Mouse (Mus musculus): ENCODE results near the gene Dtd1.

The Dtd1 gene

DNA sequence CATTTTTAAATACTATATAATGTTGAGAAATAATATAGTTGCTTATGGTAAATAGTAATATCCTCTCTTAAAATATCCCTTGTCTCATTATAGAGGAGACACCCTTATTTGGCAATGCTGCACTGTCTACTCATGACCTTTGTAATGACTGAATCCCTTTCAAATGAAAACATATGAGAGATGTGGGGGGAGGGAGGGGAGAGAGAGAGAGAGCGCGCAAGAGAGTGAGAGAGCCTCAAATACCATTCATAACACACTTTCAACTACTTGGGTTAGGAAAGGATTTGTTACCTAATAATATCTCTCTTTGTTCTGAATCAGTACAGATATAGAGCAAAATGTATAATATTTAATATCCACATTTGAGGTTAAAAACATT is 169.4 kb downstream of the Dtd1 start:
- no peak for DNase-seq (ENCODE audit: low read depth)

DNA sequence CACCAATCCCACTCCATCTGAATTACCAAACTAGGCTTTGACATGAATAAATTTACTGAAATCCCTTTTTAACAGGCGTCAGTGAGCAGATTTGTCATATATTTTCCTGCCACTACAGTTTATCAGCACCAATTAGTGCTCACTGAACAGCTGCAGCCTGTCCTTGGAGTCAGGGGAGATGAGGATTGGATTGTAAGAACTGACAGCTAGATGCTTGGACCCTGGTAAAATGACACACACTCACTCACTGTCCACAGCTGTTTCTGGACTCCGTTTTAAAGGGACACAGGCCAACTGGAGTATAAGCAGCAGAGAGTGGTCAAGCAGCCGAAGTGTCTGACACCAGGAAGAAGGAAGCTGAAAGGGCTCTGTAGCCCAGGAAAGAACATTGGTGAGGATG is 169.9 kb downstream of the Dtd1 start:
- no peak for DNase-seq (ENCODE audit: low read depth)

DNA sequence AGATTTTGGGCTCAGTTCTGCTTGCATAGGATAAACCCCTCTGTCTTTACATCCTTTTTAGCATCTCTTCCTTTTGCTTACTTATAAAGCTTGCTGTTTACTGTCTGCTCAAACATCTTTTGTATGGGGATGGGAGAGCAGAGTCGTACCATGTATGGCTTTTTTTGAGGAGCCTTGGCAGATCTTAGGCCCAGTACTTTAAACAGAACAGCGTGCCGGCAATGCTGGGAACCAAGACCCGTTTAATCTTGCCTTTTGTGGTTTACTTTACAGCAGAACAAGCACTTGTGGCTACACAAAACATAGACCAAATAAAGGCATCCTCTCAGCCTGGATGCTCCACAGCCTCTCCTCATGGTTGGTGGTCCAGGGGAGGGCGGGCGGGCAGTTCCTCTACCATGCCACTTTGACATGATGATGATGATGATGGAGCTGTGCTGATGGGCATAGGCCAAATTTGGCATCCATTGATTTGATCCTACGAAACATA is 170.8 kb downstream of the Dtd1 start:
- DNase-seq (ENCODE audit: low read depth), result no peak

DNA sequence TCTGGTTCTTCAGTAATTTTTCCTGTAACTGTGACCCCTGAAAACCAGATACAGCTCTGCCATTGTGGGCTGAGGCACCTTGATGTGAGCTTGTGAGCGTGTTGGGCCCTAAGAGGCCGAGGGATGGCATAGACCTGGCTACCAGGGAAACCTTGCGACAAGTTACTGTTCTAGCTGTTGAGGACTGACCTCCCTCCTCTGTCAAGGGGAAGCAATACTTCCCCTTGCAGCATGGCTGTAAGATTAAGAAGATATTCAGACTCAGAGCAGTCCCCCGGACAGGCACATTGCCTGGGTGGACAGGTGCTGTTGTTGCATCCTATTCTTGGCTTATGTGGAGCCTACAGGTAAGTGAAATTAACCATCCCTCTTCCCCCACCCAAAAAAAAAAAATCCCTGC is 172.1 kb downstream of the Dtd1 start:
- no peak for DNase-seq (ENCODE audit: low read depth)

DNA sequence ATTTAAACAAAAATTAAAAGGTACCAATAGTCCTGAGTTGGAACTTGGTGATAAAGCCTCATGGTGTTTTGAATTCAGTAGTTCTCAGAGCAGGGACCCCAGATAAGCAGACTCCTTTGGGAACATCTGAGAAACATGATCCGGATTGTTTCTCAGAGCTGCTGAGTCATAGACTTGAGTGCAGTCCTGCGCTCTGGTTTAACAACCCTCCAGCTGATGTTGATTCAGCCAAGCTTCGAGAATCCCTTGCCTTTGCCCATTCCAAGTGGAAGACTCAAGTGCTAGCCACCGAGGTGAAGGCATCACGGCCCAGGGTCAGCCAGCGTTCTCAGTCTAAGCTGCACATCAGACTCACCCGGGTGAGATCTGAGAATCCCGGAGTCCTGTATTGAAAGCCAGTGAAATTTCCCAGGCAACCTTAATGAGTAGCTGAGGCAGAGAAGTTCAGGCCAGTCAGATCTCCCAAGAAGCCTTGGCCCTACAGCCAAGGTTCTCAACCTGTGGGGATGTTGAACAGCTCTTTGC is 175.0 kb downstream of the Dtd1 start:
- peak; percentile 22 for DNase-seq (ENCODE audit: low read depth)

DNA sequence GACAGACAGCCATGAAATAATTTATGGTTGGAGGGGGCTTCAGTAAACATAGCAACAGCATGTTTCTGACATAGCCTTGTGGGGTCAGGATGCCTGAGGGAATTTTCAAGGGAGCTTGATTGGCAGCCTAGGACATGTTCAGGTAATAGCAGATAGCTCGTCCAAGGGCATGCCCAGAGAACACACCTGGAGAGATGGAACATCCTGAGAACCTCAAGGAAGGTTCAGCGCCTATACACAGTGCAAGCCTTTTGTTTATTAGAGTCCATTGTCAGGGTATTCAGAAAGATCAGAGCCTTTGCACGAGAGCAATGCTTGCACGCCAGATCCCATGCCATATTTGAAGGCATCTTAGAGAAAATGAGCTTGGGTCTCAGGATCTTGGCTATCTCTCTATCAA is 175.9 kb downstream of the Dtd1 start:
- DNase-seq (ENCODE audit: low read depth), result no peak

DNA sequence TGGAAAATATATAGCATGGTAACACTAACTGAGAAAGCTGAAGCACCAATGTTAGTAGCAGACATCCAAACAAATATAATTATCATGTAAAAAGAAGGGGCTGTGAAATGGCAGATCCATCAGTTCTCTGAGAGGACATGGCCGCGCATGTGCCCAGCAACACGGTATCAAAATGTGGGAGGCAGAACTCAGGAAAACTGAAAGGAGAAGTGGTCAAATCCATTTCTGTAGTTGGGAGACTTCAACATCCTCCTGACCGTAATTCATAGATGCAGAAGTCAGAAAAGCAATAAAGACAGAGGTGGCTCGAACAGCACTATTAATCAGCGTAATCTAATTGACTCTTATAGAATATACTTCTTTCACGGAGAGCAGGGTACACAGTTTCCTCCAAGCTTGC is 179.6 kb downstream of the Dtd1 start:
- no peak for DNase-seq (ENCODE audit: low read depth)

DNA sequence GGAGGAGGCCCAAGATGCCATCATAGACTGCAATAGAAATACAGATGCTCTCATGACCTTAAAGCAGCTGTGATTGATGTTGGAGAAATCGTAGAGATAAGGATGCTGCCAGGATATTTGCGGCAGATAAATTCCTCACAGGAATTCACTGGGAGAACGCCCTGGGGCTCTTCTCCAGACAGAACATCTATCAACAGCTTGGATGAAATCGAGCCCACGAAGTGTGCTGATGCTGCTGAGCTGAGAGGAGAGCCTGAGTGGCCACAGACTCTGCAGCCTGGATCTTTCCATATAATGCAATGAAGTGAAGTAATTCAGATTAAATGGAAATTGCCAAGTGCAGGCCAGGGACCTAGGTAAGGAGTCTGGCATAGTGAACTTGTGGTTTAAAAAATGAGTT is 181.0 kb downstream of the Dtd1 start:
- peak; percentile 27 for DNase-seq (ENCODE audit: low read depth)

DNA sequence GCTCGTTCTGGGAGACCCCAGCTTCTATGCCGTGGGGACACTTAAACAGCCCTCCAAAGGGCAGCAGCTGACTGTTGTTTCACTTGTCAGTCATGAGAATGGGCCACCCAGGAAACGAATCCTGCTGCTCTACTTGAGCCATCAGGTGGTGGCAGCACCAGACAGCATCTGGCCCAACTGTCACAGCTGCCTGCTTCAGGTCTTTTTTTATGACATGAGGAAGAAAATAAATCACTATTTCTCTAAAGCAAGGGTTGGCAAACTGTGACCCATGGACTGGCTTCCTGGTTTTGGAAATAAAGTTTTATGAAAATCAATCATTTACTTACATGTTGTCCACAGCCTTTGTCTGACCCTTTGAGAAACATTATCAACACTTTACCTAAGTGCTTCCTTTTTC is 182.2 kb downstream of the Dtd1 start:
- DNase-seq (ENCODE audit: low read depth), result no peak

DNA sequence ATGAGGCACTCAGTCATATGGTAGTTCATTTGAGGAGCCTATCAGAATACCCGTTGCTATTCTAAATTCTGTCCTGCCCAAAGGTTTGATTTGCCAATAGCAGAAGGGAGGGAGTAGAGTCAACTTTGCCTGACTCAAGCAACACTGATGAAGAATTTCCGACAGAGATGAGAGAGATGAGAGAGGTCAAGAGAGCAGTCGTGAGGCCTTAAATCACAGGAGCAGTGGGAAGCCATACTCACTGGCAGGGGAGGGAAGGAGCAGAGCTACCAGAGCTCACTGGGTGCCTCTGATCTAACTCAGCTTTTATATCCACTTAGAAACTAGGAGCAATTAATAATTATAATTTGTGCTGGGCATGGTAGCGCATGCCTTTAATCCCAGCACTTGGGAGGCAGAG is 182.8 kb downstream of the Dtd1 start:
- DNase-seq (ENCODE audit: low read depth), result no peak

DNA sequence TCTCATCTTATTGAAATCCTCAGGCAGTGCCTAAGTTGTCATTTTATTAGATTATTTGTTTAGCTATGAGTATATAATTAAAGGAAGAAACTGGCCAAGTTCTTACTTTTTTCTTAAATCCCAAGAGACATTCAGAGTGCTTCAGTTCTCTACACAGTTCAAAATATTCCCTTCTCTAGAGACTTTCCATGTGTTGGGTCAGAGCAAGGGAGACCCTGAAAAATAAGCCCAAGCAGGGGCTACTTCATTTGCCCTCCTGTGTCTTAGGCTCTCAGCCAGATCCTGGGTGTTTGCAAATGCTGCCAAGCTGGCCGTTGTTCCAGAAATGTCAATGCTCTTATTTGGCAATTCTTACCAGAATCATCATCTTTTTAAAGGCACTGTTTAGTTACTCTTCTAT is 183.5 kb downstream of the Dtd1 start:
- no peak for DNase-seq (ENCODE audit: low read depth)

DNA sequence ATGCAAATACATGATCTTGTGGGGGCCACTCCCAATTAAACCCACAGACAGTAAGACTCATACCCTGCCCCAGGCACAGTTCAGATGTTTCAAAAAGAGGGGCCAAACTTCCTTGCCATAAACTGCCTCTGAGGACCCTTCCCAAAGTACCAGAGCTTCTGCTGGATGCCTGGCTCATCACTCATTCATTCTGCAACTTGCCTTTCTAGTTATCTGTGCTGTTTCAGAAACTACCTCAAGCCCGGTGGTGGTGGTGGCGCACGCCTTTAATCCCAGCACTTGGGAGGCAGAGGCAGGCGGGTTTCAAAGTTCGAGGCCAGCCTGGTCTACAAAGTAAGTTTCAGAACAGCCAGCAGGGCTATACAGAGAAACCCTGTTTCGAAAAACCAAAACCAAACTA is 184.1 kb downstream of the Dtd1 start:
- DNase-seq (ENCODE audit: low read depth), result no peak

DNA sequence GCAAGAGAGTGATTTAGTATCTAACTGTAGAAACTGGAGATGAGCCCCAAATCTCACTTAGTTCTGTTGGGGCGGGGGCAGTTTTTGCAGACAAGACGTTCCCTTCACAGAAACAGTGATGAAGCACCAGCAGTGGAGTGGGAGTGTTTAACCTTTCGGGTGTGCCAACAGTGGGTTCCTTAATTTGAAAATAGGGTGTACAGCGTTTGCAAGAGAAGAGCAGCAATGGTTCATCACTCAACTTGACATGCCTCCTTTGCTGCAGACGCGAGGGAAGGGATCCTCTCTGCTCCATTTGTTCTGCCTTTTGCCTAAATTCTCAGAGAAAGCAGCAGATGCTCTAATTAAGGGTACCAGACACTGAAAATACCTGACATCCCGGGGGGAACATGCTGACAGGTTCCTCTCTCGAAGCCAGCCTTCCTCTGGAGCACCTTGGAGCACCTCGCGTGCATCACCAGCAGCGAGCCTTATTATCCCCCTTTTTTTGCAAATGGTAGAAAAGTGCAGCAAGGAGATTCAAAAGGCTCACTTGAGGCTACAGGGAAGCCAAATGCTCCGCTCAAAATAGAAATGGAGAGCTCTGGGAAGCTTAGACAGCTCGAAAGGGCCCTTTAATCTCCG is 192.1 kb downstream of the Dtd1 start:
- DNase-seq (ENCODE audit: low read depth), result no peak

DNA sequence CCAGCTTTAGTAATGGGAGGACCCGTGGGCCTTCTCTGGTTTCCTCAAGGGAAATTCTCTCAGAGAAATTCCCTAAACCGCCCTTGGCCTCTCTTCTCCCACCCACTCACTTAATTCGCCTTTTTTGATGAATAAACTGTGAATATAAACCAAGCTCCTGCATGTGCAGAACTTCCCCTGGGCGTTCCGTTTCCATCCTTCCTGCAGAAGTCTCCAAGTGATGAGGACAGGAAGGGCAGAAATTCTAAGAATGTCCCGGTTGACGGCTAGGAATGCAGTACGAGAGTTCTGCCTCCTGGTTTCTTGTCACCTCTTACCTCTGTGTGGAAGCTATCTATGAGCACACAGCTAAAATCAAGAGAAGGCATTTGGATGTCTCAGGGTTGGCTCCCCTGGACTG is 197.8 kb downstream of the Dtd1 start:
- no peak for DNase-seq (ENCODE audit: low read depth)

DNA sequence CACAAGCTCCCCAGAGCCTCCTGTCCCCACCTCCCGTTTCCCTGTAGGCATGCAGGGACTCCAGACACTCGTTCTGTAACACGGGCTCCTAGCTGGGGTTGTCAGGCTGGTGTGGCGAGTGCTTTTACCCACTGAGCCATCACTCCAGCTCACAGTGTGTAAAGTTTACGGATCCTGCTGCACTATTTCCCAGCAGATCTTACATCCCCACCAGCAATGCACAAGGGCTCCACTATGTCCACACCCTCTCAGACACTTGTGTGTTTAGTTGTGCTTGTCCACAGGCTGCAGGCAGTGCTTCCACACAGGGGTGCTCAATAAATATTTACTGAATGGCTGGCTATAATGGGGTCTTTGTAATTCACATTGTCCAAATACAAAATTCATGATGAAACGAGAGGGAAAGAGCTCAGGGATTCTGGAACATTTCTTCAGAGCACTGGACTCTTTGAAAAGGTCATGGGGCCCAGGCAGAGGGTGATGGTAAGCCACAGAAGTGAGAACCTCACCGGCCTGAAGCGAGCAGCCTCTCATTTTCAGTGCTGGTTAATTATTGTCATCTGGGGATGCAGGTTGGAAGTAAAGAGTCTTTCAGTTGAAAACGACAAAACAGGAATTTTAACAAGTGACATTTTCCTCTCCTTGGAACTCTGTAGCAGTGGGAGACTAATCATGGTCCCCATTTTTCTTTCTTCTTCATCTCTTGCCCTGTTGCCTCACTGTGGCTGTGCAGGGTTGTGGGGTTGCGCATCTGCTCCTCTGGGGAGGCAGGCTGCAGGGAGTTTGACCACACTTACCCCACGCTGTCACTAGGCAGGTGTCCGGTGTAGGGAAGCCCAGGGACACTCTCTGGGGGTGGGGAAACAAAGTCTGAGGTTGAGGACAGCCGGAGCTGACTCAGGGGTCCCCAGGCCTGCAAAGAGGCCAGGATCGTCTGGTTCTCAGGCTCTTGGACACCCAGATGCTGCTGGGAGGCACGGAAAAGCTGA is 208.4 kb downstream of the Dtd1 start:
- DNase-seq (ENCODE audit: low read depth), result no peak
